Mouse (Mus musculus): Measurements from ENCODE around the gene Bean1. TPM values are rescaled to one million over a fixed set of nuclear protein-coding genes. Genes with fewer than 3 reads are reported as not detected.
A peak's percentile ranks its signal among the peaks of the same experiment; 100 is the strongest.
"Not testable (repeated sequence)": the region's sequence is repeated elsewhere in the genome, so short reads cannot be mapped to it uniquely, and the experiment has no call there.

Bean1 gene
- total RNA-seq, 1 experiment from 2014 or later = 0.12 TPM

DNA sequence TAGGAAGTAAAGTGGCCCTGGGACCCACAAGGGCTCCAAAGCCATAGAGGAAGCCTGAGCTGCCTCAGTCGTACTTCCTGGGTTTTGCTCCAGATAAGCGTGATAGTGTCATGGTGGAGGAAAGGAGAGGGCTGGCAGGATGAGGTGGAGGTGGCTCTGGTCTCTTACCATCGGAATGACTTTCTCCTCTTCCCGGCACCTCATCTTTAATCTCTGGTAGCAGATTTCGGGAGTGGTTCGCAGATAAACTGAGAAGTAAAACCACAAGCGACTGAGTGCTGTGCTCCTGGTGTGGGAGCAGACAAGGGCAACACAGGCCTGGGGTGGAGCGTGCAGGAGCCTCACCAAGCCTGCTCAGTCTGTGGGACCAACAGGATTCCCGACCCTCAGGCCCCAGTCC is 60.1 kb downstream of the Bean1 start:
- ATAC-seq (ENCODE audit: extremely low read depth, insufficient number of reproducible peaks, low FRiP score, poor library complexity, severe bottlenecking) = no peak

DNA sequence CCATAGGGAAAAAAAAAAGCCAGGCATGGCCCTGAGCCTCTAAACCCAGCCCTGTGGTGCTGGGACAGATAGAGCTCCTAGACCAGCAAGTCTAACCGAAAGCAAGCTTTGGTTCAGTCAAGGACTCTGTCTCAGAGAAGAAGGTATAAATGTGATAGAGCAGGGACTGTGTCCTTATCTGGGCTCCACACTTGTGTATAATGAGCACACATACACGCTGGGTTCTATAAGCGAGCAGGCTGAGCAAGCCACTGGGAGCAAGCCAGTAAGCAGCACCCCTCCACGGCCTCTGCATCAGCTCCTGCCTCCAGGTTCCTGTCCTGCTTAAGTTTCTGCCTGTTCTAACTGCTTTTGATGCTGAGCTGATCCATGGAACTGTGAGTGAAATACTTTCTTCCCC is 61.8 kb downstream of the Bean1 start:
- ATAC-seq (ENCODE audit: extremely low read depth, insufficient number of reproducible peaks, low FRiP score, poor library complexity, severe bottlenecking) = no peak

DNA sequence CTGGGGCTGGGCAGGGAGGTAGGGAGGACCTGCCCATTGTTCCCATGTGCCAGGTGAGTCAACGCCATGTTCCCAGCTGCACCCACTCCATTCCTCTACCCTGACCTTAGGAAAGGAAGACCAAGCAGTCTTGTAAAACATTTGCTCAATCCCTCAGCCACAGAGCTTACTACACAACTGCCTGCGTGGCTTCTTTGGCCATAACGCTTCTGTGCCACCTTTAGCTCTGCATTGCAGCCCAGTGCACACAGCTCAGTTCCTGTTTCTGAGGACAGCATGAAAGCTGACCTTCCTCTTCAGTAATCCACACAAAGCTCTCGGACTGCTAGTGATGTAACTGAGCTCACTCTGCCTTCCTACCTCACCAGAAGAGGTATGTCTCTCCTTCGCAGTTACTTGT is 62.7 kb downstream of the Bean1 start:
- peak; percentile 77 for ATAC-seq (ENCODE audit: extremely low read depth, insufficient number of reproducible peaks, low FRiP score, poor library complexity, severe bottlenecking)

DNA sequence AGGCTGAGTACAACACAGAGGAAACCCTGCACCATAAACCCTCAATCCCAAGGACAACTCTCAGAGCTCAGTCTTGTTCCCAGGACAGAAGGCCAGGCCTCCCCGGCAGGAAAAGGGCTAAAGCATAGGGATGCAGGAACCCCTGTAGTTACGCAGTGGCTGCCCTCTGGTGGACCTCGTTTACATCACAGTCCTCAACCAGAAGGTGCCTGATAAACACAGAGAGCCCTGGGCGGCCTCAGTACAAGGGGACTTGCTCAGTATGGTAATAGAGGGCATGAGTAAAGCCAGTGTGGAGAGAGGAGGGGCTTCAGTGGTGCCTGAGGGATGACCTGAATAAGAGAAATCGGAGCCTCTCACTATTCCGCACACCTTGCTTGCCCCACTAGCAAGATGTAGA is 64.3 kb downstream of the Bean1 start:
- no peak for ATAC-seq (ENCODE audit: extremely low read depth, insufficient number of reproducible peaks, low FRiP score, poor library complexity, severe bottlenecking)

DNA sequence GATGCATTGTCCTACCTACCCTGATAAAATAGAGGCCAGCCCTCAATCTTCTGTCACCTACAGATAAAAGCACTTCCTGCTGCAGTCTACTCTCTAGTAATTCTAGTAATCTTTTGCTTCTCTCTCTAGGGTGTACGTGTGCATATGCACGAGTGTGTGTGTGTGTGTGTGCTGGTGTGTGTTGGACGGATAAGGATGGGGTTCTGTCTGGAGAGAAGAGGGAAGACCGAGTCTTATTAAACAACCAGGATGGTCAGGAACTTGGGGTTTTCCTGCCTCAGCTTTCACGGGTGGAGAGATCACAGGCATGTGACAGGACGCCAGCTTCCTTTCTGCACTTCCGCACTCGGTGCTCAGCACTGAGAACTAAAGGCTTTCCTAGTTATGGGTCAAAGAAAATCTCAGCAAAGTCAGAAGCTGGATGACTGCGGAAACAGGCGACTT is 69.2 kb downstream of the Bean1 start:
- ATAC-seq (ENCODE audit: extremely low read depth, insufficient number of reproducible peaks, low FRiP score, poor library complexity, severe bottlenecking) = peak; percentile 51

DNA sequence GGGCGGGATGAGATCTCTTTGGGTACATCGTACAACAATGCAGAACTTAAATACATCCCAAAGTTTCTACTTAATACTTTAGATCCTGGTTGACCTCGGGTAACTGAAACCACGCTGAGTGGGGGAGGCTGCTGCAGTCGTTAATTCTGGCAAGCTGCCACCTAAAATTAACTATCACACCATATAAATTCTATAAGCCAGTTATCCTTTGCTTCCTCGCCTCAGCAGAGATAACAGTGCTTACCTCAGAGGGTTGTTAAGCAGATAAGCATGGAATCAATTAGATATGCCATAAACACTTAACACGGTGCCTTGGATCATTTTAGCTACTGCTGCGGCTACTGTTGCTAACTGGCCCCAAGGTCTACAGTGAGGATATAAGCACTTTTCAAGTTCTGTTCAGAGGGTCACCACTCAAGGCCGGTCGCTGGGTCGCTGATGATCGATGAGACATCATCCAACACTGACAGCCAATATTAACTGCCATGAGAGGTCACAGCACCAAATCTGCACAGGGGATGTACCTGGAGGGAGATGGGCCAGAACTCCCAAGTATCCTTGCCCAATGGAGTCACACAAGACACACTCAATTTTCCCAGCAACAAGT is 71.9 kb downstream of the Bean1 start:
- no peak for ATAC-seq (ENCODE audit: extremely low read depth, insufficient number of reproducible peaks, low FRiP score, poor library complexity, severe bottlenecking)

DNA sequence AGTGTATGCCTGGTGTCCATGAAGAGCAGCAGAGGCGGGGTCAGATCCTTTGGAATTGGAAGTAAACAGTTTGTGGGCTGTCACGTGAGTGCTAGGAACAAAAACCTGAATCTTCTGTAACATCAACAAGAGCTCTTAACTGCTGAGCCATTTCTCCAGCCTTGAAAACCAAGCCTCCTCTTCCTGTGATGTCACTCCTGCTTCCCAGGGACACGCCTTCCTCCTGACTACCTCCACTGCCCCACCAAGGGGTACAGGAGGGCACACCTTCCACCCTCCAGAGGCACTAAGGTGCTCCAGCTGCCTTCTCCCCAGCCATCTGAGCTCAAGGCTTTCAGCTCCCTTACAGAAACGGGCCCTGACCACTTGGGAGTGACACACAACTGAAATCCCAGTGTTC is 76.4 kb downstream of the Bean1 start:
- ATAC-seq (ENCODE audit: extremely low read depth, insufficient number of reproducible peaks, low FRiP score, poor library complexity, severe bottlenecking) = no peak

DNA sequence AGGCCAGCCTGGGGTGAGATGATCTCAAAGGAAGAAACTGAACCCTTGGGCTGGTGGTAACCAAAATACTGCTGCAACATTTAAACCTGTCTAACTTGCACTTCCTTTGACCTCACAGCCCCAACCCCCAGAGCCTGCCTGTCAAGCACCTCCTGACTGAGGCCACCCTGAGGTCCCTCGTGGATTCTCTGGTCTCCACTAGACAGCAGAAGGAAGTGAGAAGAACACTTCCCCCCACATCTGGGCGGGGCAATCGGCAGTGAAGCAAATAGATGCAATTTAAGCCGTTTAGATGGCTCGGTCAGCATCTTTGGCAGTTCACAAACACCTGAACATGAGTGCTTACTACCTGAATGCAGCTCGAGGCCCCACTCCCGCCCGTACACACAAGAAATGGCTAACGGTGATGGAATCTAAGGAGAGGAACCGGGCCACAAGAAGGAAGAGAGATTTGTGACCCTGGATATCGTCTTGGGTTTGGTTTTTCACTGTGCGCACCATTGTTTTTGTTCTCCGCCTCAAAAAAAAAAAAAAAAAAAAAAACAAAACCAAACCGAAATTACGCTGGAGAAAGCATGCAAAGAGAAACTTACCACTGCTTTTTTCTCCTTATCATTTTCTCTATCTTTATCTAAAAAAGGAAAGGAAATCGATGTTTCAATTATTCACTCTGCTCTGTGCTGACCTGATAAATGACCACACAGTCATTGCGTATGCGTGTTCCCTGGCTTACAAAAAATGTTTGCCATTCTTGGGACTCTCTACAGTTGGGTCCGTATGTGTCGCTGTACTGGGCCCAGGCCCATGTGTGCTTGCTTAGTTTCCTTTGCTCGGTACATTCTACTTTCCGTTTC is 77.0 kb downstream of the Bean1 start:
- peak; percentile 76 for ATAC-seq (ENCODE audit: extremely low read depth, insufficient number of reproducible peaks, low FRiP score, poor library complexity, severe bottlenecking)

DNA sequence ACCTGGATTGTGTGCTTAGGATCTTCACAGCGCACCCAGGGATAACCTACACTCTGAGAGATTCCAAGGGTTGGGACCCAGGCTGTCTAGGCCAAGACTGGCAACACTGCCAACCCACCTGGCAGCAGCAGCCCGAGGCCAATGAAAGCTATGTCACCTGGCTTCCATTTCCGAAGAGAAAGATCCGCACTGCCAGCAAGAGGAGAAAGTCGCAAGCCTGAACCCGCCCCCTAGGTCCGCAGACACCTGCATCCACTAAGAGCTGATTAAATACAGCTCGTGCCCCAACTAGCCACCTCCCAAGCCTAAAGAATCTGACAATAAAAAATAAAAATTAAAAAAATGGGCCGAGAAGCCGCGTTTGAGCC is 77.7 kb downstream of the Bean1 start:
- no peak for ATAC-seq (ENCODE audit: extremely low read depth, insufficient number of reproducible peaks, low FRiP score, poor library complexity, severe bottlenecking)

DNA sequence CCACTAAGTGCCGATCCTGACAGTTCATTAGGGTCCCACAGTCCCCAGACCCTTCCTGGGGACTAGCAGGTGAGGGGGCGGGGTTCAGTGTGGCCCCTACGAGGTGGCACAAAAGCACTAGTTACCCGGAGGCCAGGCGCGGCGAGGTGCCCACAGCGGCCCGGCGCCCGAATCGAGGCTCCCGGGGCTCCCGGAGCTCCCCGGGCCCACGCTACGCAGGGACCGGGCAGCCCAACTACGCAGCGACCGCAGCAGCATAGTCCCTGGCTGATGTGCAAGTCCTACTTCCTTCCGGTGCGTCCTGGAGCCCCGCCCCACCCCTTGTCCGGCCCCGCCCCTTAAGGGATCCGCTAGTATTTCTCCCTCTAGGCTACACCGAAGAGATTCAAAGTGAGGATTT is 78.0 kb downstream of the Bean1 start, which contains the start of gene Tk2:
Gene Tk2, minus strand, starts transcription at position 283 of the 400 bp plus-strand sequence.
- ATAC-seq (ENCODE audit: extremely low read depth, insufficient number of reproducible peaks, low FRiP score, poor library complexity, severe bottlenecking) = peak; percentile 72

DNA sequence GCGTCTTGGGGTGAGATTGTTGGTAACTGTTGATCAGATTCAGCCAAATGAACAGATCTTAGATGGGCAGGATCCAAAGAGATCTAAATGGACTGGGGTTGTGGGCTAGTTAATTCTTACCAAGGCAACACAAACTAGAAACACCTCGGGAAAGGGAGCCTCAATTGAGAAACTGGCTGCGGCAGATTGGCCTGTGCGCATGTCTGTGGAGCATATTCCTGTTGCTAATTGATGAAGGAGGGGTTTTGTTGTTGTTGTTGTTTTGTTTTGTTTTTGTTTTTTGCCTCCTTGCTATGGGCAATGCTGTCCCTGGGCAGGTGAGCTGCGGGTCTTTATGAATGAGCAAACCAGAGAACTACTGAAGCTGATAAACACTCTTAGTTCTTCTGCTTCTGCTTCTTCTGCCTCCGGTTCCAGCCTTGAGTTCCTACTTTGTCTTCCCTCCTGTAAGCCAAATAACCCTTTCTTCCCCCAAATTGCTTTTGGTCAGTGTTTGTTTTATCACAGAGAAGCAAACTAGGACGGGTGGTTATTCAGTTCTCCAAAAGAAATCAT is 79.3 kb downstream of the Bean1 start:
- no peak for ATAC-seq (ENCODE audit: extremely low read depth, insufficient number of reproducible peaks, low FRiP score, poor library complexity, severe bottlenecking)

DNA sequence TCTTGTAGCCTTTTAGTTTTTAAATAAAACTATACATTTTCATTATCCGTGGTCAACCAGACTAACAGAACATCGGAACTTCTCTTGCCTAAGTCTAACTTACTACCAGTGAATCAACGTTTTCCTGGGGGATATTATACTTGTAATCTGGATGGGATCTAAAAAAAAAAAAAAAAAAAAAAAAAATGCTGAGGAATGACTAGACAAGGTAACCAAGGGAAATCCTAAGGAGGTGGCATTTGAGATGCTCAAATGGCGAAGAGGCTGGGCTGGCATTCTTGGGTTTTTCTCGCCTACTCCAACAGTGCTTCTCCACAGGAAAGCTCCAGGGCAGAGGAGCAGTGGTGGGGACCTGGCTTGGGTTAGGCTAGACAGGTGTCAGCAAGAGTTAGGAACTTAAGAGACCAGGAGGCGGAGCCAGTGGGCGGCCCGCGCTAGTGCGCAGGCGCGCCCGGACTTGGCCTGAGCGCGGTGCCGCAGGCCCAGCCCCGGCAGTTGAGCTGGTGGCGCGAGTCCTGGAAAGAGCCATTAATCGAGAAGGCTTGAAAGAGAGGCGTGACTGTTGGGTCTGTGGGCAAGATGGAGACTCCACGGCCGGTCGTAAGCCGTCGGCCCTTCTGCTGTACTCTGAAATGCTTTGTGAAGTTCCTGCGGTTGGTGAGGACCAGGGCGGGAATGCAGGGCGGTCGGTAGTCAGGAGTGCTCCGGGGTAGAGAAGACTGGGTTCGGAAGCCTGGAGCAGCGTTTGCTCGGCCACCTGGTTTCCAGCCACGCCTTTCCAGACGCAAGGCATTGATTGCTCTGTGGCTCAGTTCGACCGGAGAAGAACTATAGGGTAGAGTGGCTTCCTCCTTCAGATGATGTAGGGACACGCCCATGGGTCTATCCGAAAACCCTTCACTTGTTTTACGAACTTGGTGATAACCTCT is 80.5 kb downstream of the Bean1 start, which contains the start of gene Cklf:
Gene Cklf, plus strand, starts transcription at position 423 of the 929 bp plus-strand sequence.
- ATAC-seq (ENCODE audit: extremely low read depth, insufficient number of reproducible peaks, low FRiP score, poor library complexity, severe bottlenecking) = peak; percentile 31

DNA sequence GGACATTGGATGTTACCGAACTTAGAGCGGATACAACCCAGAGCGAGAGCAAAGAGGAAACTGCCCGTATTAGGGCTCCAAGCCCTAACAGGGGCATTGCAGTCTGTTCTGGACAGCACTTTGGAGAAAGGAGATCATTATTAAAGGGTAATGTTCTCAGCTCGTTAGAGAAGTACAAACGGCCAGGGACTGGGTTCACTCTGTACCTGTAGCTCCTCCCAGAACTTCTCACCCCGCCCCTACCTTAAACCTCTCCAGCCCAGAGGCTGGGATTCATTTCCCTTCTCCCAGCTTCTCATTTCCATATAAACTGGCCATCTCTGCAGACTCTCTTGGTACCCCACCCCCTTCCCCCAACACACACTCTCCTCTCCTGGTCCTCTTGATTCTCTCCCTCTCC is 81.2 kb downstream of the Bean1 start:
- no peak for ATAC-seq (ENCODE audit: extremely low read depth, insufficient number of reproducible peaks, low FRiP score, poor library complexity, severe bottlenecking)

DNA sequence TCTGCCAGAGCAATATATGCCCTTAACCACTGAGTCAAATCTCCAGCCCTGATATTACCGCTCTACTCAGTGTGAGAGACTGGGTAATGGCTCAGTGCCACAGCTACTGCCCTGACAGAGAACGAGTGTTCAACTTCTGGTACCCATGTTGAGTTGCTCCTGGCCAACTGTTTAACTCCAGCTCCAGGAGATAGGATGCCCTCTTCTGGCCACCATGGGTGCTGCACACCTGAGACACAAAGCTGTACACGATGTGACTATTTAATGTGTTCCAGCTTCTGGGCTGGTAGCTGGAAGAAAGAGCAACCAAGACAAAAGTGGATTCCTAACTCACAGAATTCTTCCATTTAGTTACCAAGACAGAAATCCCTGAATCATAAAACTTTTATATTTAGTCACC is 82.8 kb downstream of the Bean1 start:
- ATAC-seq (ENCODE audit: extremely low read depth, insufficient number of reproducible peaks, low FRiP score, poor library complexity, severe bottlenecking) = peak; percentile 65

DNA sequence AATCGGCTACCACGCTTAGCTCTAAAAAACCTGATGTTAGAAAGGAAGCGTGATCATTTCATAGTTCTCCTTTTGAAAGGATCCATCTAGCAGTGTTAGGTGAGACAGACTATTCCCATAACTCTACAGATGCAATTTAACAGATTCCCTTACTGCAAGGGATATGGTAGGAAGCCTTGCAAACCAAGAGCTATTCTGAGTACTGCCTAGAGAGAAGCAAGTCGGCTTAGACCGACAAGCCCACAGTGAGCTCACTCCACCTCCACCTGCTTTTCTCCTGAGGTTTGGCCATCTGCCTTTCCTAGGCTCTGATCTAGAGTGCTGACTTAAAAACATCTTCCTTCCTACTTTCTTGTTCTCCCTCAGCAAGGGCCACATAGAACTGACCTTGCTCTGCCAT is 91.6 kb downstream of the Bean1 start:
- not testable (repeated sequence) for ATAC-seq (ENCODE audit: extremely low read depth, insufficient number of reproducible peaks, low FRiP score, poor library complexity, severe bottlenecking)

DNA sequence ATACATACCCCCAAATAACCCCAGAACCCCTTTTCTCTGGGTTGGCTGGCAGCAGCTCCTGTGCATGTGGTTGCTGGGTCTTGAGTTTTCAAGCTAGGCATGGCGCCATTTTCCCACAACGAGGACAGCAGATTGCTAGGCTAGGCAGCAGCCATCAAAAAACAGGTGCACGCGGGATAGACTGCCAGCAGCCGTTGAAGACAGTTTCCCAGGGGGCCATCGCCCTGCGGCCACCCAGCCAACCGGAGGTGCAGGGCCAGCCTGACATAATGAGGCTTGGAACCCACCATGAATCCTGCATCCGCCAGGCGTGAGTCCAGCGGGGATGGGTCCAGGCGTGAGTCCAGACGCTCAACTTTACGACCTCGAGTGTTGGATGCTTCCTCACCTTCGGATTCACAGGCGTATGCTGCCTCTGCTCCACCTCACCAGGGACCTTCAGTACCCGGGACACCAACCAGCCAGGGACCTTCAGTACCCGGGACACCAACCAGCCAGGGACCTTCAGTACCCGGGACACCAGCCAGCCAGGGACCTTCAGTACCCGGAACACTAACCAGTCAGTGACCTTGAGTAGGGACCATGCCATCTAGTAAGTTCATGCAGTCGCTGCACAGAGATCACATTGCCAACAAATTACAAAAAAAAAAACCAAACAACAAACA is 94.2 kb downstream of the Bean1 start:
- not testable (repeated sequence) for ATAC-seq (ENCODE audit: extremely low read depth, insufficient number of reproducible peaks, low FRiP score, poor library complexity, severe bottlenecking)

DNA sequence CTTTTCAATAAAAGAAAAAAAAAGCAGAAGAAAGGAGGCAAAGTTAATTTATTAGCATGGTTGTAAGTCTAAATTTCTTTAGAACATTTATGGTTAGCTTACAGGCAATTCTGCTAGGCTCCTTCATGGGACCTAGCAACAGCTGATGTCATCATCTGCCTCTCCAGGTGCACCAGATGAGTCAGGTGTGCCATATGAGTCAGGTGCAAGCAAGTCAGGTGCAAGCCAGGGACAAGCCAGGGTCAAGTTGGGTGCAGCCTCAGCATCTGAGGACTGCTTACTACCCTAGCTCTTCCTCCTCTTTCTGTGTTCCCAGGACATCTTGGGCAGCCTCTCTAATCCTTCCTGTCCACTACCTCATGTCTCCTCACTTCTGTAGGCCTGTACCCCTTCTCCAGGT is 98.1 kb downstream of the Bean1 start:
- ATAC-seq (ENCODE audit: extremely low read depth, insufficient number of reproducible peaks, low FRiP score, poor library complexity, severe bottlenecking) = no peak
